In genomic region chr5:148453776-148454175, GRCm38 (mm10) we compare ENCODE assay signal across 9 mouse cellular contexts. TPM values are rescaled to one million over a fixed set of nuclear protein-coding genes. Genes with fewer than 3 reads are reported as not detected.
DNase-seq lines count a peak whose midpoint lies in the region; ATAC-seq and TF ChIP-seq lines count a peak whose summit lies in the region.
"Had no signal": no experiment of that assay in that cellular context is flagged by ENCODE, and none has a peak within 500 bp of the region (broad histone marks: within the 10 kb centered on the region; RNA-seq: fewer than 3 reads in every experiment).

No protein-coding gene starts in this region.

- H3K36me3 ChIP-seq in forebrain, postnatal 0 days (ENCODE audit: insufficient read depth): no peaks in the 10 kb centered on the region

- no peak overlapping the region for H3K4me3 ChIP-seq in forebrain, postnatal 0 days (ENCODE audit: low read depth, low read length)

- peak; percentile 84 for DNase-seq in cerebellum, adult 9-10 months
- DNase-seq in forebrain, postnatal 0 days: peak; percentile 81
- DNase-seq in layer of hippocampus, postnatal 10 days (ENCODE audit: low spot score in 2 of 2): peak; percentile 60 to 61
- peak; percentile 57 for DNase-seq in retina, embryonic 14.5 days (ENCODE audit: low spot score)
- no peak for DNase-seq in kidney, adult 9 months
- no peak for DNase-seq in heart, postnatal 25 days (ENCODE audit: low spot score)
- no peak for DNase-seq in urinary bladder, adult 2 months (ENCODE audit: low spot score)
- no peak for DNase-seq in testis, postnatal 14 days (ENCODE audit: low spot score)
- DNase-seq: thymus, postnatal 25 days had no signal

- TF ChIP-seq CTCF in forebrain, postnatal 0 days (IDR thresholded peaks at IDR 0.05; ENCODE audit: low read depth): no peak

- peak; percentile 83 for ATAC-seq in forebrain, postnatal 0 days

- no peaks in the 10 kb centered on the region; the same call in 1 of the 2 replicates for H3K4me1 ChIP-seq in forebrain, postnatal 0 days (ENCODE audit: insufficient read depth)

- no peaks in the 10 kb centered on the region for H3K27me3 ChIP-seq in forebrain, postnatal 0 days (ENCODE audit: insufficient read depth, low read length)

- no peak overlapping the region; the same call in 1 of the 2 replicates for H3K4me2 ChIP-seq in forebrain, postnatal 0 days (ENCODE audit: low read depth)

- no peaks in the 10 kb centered on the region for H3K9me3 ChIP-seq in forebrain, postnatal 0 days (ENCODE audit: low read length)

- H3K27ac ChIP-seq in forebrain, postnatal 0 days (ENCODE audit: low read depth, low read length): peak overlapping the region; percentile 57; the same call in 1 of the 2 replicates

- no peak overlapping the region for H3K9ac ChIP-seq in forebrain, postnatal 0 days

- intact Hi-C loops in heart, postnatal 25 days (cut with DNase I): loop anchor here (5.0 kb wide), 1 partner anchor 339 kb away; no protein-coding TSS in a partner anchor

- 26% methylated on average over 12 of the region's 12 CpGs for WGBS in forebrain, postnatal 0 days

RNA-seq across cellular contexts. Expression of gene Slc7a1, which starts 54.1 kb away (rescaled TPM):
- 31.9 and 52.2 TPM in 2 replicates for total RNA-seq in forebrain, postnatal 0 days (2014; rRNA removed)
- polyA plus RNA-seq in forebrain, postnatal 0 days (2015; fragmentation: Nextera tagmentation; extraction: Ambion mirVana): 28.0 and 44.0 TPM in 2 replicates
- 10 to 100 TPM; 72.2 to 73.1 TPM for total RNA-seq in layer of hippocampus, postnatal 10 days (2021)
- total RNA-seq in heart, postnatal 25 days (2021): 10 to 100 TPM; 10.7 to 15.0 TPM
- polyA plus RNA-seq in urinary bladder, adult 2 months (2012; rRNA removed): 4.9 and 7.5 TPM in 2 replicates

Comparison
In these comparisons a context has a peak if more than half of its experiments do, and no peak if none do; other contexts are left out.
1. DNase-seq: peak in cerebellum, adult 9-10 months (single experiment), forebrain, postnatal 0 days (single experiment), layer of hippocampus, postnatal 10 days (2 of 2) and retina, embryonic 14.5 days (single experiment); none in kidney, adult 9 months (single experiment), heart, postnatal 25 days (single experiment), urinary bladder, adult 2 months (single experiment) and testis, postnatal 14 days (single experiment).